Comparison of ENCODE assay signal across 29 mouse cellular contexts in genomic region chr11:98321677-98322003, GRCm38 (mm10). TPM values are rescaled to one million over a fixed set of nuclear protein-coding genes. Genes with fewer than 3 reads are reported as not detected.
DNase-seq lines count a peak whose midpoint lies in the region; ATAC-seq and TF ChIP-seq lines count a peak whose summit lies in the region.
"Had no signal": no experiment of that assay in that cellular context is flagged by ENCODE, and none has a peak within 500 bp of the region (broad histone marks: within the 10 kb centered on the region; RNA-seq: fewer than 3 reads in every experiment).

No protein-coding gene starts in this region.

- no peaks in the 10 kb centered on the region for H3K9me3 ChIP-seq in hindbrain, embryonic 14.5 days (ENCODE audit: control insufficient read depth, low read length)
- H3K9me3 ChIP-seq in hindbrain, embryonic 11.5 days (ENCODE audit: control insufficient read depth, low read length) = no peaks in the 10 kb centered on the region
- no peaks in the 10 kb centered on the region for H3K9me3 ChIP-seq in forebrain, embryonic 11.5 days (ENCODE audit: control insufficient read depth, low read length)
- no peaks in the 10 kb centered on the region for H3K9me3 ChIP-seq in forebrain, postnatal 0 days (ENCODE audit: low read length)
- no peaks in the 10 kb centered on the region for H3K9me3 ChIP-seq in midbrain, embryonic 10.5 days (replicated peaks)
- H3K9me3 ChIP-seq: embryonic facial prominence, embryonic 12.5 days; limb, embryonic 13.5 days; liver, embryonic 12.5 days; midbrain, embryonic 12.5 days had no signal

- peak overlapping the region; percentile 32 for H3K4me2 ChIP-seq in hindbrain, embryonic 14.5 days (replicated peaks)
- no peak overlapping the region for H3K4me2 ChIP-seq in hindbrain, embryonic 11.5 days (replicated peaks; ENCODE audit: low read depth, low read length)
- H3K4me2 ChIP-seq in forebrain, embryonic 11.5 days (ENCODE audit: low read depth, low read length, severe bottlenecking) = no peak overlapping the region
- peak overlapping the region; percentile 49 for H3K4me2 ChIP-seq in forebrain, postnatal 0 days (ENCODE audit: low read depth)
- H3K4me2 ChIP-seq: embryonic facial prominence, embryonic 12.5 days; limb, embryonic 13.5 days; liver, embryonic 12.5 days; midbrain, embryonic 12.5 days had no signal

- H3K4me1 ChIP-seq in cerebellum, adult 2 months (ENCODE audit: control insufficient read depth, insufficient read depth, low read length) = peaks cover 34% of the 10 kb centered on the region
- 0 out of 2 replicates have a peak, but pooled peaks cover 9% of the 10 kb centered on the region for H3K4me1 ChIP-seq in hindbrain, embryonic 14.5 days (replicated peaks; ENCODE audit: control insufficient read depth, insufficient read depth, low read length)
- no peaks in the 10 kb centered on the region for H3K4me1 ChIP-seq in hindbrain, embryonic 11.5 days (replicated peaks; ENCODE audit: control insufficient read depth, insufficient read depth, low read length)
- H3K4me1 ChIP-seq in forebrain, embryonic 11.5 days (replicated peaks; ENCODE audit: control insufficient read depth, insufficient read depth, low read length) = no peaks in the 10 kb centered on the region; the same call in 1 of the 2 replicates
- H3K4me1 ChIP-seq in forebrain, postnatal 0 days (ENCODE audit: insufficient read depth) = peaks cover 26% of the 10 kb centered on the region; the same call in 1 of the 2 replicates
- 0 out of 2 replicates have a peak, but pooled peaks cover 5% of the 10 kb centered on the region for H3K4me1 ChIP-seq in midbrain, embryonic 10.5 days
- H3K4me1 ChIP-seq: liver, embryonic 12.5 days had no signal

- no peak overlapping the region for H3K4me3 ChIP-seq in cerebellum, adult 2 months (replicated peaks; ENCODE audit: insufficient read depth, low read depth, low read length)
- no peak overlapping the region for H3K4me3 ChIP-seq in hindbrain, embryonic 14.5 days (replicated peaks; ENCODE audit: low read length)
- no peak overlapping the region for H3K4me3 ChIP-seq in hindbrain, embryonic 11.5 days (ENCODE audit: low read depth, low read length)
- H3K4me3 ChIP-seq in forebrain, embryonic 11.5 days (ENCODE audit: low read depth, low read length) = no peak overlapping the region
- H3K4me3 ChIP-seq in forebrain, postnatal 0 days (ENCODE audit: low read depth, low read length) = no peak overlapping the region
- no peak overlapping the region for H3K4me3 ChIP-seq in midbrain, embryonic 10.5 days
- H3K4me3 ChIP-seq: embryonic facial prominence, embryonic 12.5 days; erythroblast, embryonic 14.5 days; gastrocnemius, adult 2 months; limb, embryonic 13.5 days; liver, embryonic 12.5 days; midbrain, embryonic 12.5 days had no signal

- no peak for DNase-seq in cerebellum, adult 2 months
- no peak for DNase-seq in cerebellum, postnatal 14 days
- no peak for DNase-seq in hindbrain, embryonic 14.5 days (ENCODE audit: low spot score)
- DNase-seq in hindbrain, embryonic 11.5 days (ENCODE audit: low spot score) = no peak
- peak; percentile 47 for DNase-seq in forebrain, embryonic 11.5 days (ENCODE audit: low spot score)
- DNase-seq in forebrain, postnatal 0 days = no peak
- DNase-seq in midbrain, embryonic 10.5 days (ENCODE audit: low spot score) = no peak
- DNase-seq in lung, postnatal 36 days = no peak
- DNase-seq: adrenal gland, postnatal 36 days; gastrocnemius, adult 2 months; kidney, adult 2 months; kidney, postnatal 14 days; layer of hippocampus, postnatal 36 days; lung, adult 18-20 months; lung, postnatal 10 days; thymus, postnatal 25 days had no signal

- H3K27me3 ChIP-seq in cerebellum, adult 2 months (ENCODE audit: control insufficient read depth, insufficient read depth, low read length) = no peaks in the 10 kb centered on the region
- H3K27me3 ChIP-seq in hindbrain, embryonic 14.5 days (ENCODE audit: control insufficient read depth, insufficient read depth, low read length) = peaks cover 97% of the 10 kb centered on the region
- H3K27me3 ChIP-seq in hindbrain, embryonic 11.5 days (ENCODE audit: control insufficient read depth, insufficient read depth, low read length) = peaks cover 96% of the 10 kb centered on the region
- peaks cover 99% of the 10 kb centered on the region for H3K27me3 ChIP-seq in forebrain, embryonic 11.5 days (ENCODE audit: control insufficient read depth, insufficient read depth, low read length)
- H3K27me3 ChIP-seq in forebrain, postnatal 0 days (ENCODE audit: insufficient read depth, low read length) = peaks cover 31% of the 10 kb centered on the region
- peaks cover 100% of the 10 kb centered on the region for H3K27me3 ChIP-seq in midbrain, embryonic 10.5 days (ENCODE audit: low read depth, poor library complexity, severe bottlenecking)

- no peaks in the 10 kb centered on the region for H3K36me3 ChIP-seq in hindbrain, embryonic 14.5 days (replicated peaks; ENCODE audit: control insufficient read depth, insufficient read depth)
- H3K36me3 ChIP-seq in hindbrain, embryonic 11.5 days (ENCODE audit: control insufficient read depth, insufficient read depth, low read length) = no peaks in the 10 kb centered on the region
- H3K36me3 ChIP-seq in forebrain, embryonic 11.5 days (ENCODE audit: control insufficient read depth, insufficient read depth, low read length) = no peaks in the 10 kb centered on the region
- H3K36me3 ChIP-seq in forebrain, postnatal 0 days (ENCODE audit: insufficient read depth) = no peaks in the 10 kb centered on the region
- H3K36me3 ChIP-seq in midbrain, embryonic 10.5 days = no peaks in the 10 kb centered on the region
- H3K36me3 ChIP-seq: embryonic facial prominence, embryonic 12.5 days; limb, embryonic 13.5 days; liver, embryonic 12.5 days; midbrain, embryonic 12.5 days had no signal

- ATAC-seq in hindbrain, embryonic 14.5 days (ENCODE audit: low FRiP score) = no peak
- no peak for ATAC-seq in hindbrain, embryonic 11.5 days (ENCODE audit: low FRiP score)
- ATAC-seq in forebrain, embryonic 11.5 days (replicated peaks; ENCODE audit: low FRiP score) = no peak
- no peak for ATAC-seq in forebrain, postnatal 0 days
- ATAC-seq: inflammation-experienced regulatory T-cells, adult 6 months; liver, embryonic 12.5 days had no signal

- no peak overlapping the region for H3K9ac ChIP-seq in hindbrain, embryonic 14.5 days
- no peak overlapping the region for H3K9ac ChIP-seq in hindbrain, embryonic 11.5 days (ENCODE audit: low read depth, low read length)
- no peak overlapping the region for H3K9ac ChIP-seq in forebrain, embryonic 11.5 days (ENCODE audit: low read length)
- peak overlapping the region; percentile 52; the same call in 1 of the 2 replicates for H3K9ac ChIP-seq in forebrain, postnatal 0 days
- H3K9ac ChIP-seq: embryonic facial prominence, embryonic 12.5 days; limb, embryonic 13.5 days; liver, embryonic 12.5 days; midbrain, embryonic 12.5 days had no signal

- 51% methylated on average over 5 of the region's 5 CpGs for WGBS in cerebellum, adult 2 months
- WGBS in hindbrain, embryonic 14.5 days = 4% methylated on average over 5 of the region's 5 CpGs
- 2% methylated on average over 5 of the region's 5 CpGs for WGBS in hindbrain, embryonic 11.5 days
- 3% methylated on average over 5 of the region's 5 CpGs for WGBS in forebrain, embryonic 11.5 days
- 5% methylated on average over 5 of the region's 5 CpGs for WGBS in forebrain, postnatal 0 days
- 6% methylated on average over 5 of the region's 5 CpGs for WGBS in midbrain, embryonic 10.5 days

- TF ChIP-seq POLR2A in cerebellum, adult 2 months (IDR thresholded peaks at IDR 0.05; ENCODE audit: borderline replicate concordance, insufficient read depth, low read length) = no peak

- H3K27ac ChIP-seq in cerebellum, adult 2 months (ENCODE audit: insufficient read depth, low read length) = 0 out of 2 replicates have a peak overlapping the region, but pooled peaks have one; percentile 63
- H3K27ac ChIP-seq in hindbrain, embryonic 14.5 days = no peak overlapping the region
- no peak overlapping the region for H3K27ac ChIP-seq in hindbrain, embryonic 11.5 days (ENCODE audit: low read depth, low read length)
- no peak overlapping the region for H3K27ac ChIP-seq in forebrain, embryonic 11.5 days (ENCODE audit: low read depth, low read length)
- peak overlapping the region; percentile 84 for H3K27ac ChIP-seq in forebrain, postnatal 0 days (ENCODE audit: low read depth, low read length)
- H3K27ac ChIP-seq in midbrain, embryonic 10.5 days (replicated peaks) = no peak overlapping the region
- H3K27ac ChIP-seq: embryonic facial prominence, embryonic 12.5 days; gastrocnemius, adult 2 months; limb, embryonic 13.5 days; liver, embryonic 12.5 days; midbrain, embryonic 12.5 days had no signal

- TF ChIP-seq CTCF in cerebellum, adult 2 months (IDR thresholded peaks at IDR 0.05; ENCODE audit: borderline replicate concordance, insufficient read depth, low read depth, low read length) = no peak
- TF ChIP-seq CTCF in forebrain, postnatal 0 days (IDR thresholded peaks at IDR 0.05; ENCODE audit: low read depth) = no peak

RNA-seq across cellular contexts. Expression of gene Neurod2, which starts 7.8 kb away (rescaled TPM):
- polyA plus RNA-seq in cerebellum, adult 2 months (2012; rRNA removed) = 57.4 and 68.4 TPM in 2 replicates
- polyA plus RNA-seq in hindbrain, embryonic 14.5 days (2014; fragmentation: Nextera tagmentation; extraction: Ambion mirVana) = 21.7 and 25.5 TPM in 2 replicates
- polyA plus RNA-seq in hindbrain, embryonic 11.5 days (2014; fragmentation: Nextera tagmentation; extraction: Ambion mirVana) = 0.27 and 0.36 TPM in 2 replicates
- 3.8 and 5.8 TPM in 2 replicates for polyA plus RNA-seq in forebrain, embryonic 11.5 days (2014; fragmentation: Nextera tagmentation; extraction: Ambion mirVana)
- 133 and 140 TPM in 2 replicates for total RNA-seq in forebrain, postnatal 0 days (2014; rRNA removed)
- 74.9 and 77.3 TPM in 2 replicates for polyA plus RNA-seq in forebrain, postnatal 0 days (2015; fragmentation: Nextera tagmentation; extraction: Ambion mirVana)
- polyA plus RNA-seq in midbrain, embryonic 10.5 days (2016; fragmentation: Nextera tagmentation; extraction: Ambion mirVana) = 0.05 and 0.09 TPM in 2 replicates
- total RNA-seq: adrenal gland, postnatal 36 days; gastrocnemius, adult 2 months; gastrocnemius, postnatal 4 days; heart, adult 8-10 months; heart, postnatal 25 days; megakaryocyte progenitor cell, adult 5-6 weeks had no signal
- polyA plus RNA-seq: erythroblast, embryonic 14.5 days; heart, embryonic 14.5 days; inflammation-experienced regulatory T-cells, adult 6 months; kidney, adult 2 months; limb, embryonic 13.5 days; liver, embryonic 12.5 days; spleen, adult 2 months; stomach, embryonic 14.5 days had no signal

RNA-seq across cellular contexts. Expression of gene Ppp1r1b, which starts 26.6 kb away (rescaled TPM):
- 150 and 173 TPM in 2 replicates for polyA plus RNA-seq in cerebellum, adult 2 months (2012; rRNA removed)
- polyA plus RNA-seq in hindbrain, embryonic 14.5 days (2014; fragmentation: Nextera tagmentation; extraction: Ambion mirVana) = 3.0 and 3.3 TPM in 2 replicates
- 0.29 and 0.70 TPM in 2 replicates for polyA plus RNA-seq in hindbrain, embryonic 11.5 days (2014; fragmentation: Nextera tagmentation; extraction: Ambion mirVana)
- polyA plus RNA-seq in forebrain, embryonic 11.5 days (2014; fragmentation: Nextera tagmentation; extraction: Ambion mirVana) = 0.29 and 0.41 TPM in 2 replicates
- total RNA-seq in forebrain, postnatal 0 days (2014; rRNA removed) = 19.4 and 32.5 TPM in 2 replicates
- polyA plus RNA-seq in forebrain, postnatal 0 days (2015; fragmentation: Nextera tagmentation; extraction: Ambion mirVana) = 91.4 and 121 TPM in 2 replicates
- 1.0 and 1.6 TPM in 2 replicates for polyA plus RNA-seq in midbrain, embryonic 10.5 days (2016; fragmentation: Nextera tagmentation; extraction: Ambion mirVana)
- total RNA-seq: adrenal gland, postnatal 36 days; gastrocnemius, adult 2 months; megakaryocyte progenitor cell, adult 5-6 weeks had no signal
- polyA plus RNA-seq: inflammation-experienced regulatory T-cells, adult 6 months had no signal

RNA-seq across cellular contexts. Expression of gene Stard3, which starts 36.5 kb away (rescaled TPM):
- polyA plus RNA-seq in cerebellum, adult 2 months (2012; rRNA removed) = 53.5 and 56.1 TPM in 2 replicates
- 33.9 and 36.8 TPM in 2 replicates for polyA plus RNA-seq in hindbrain, embryonic 14.5 days (2014; fragmentation: Nextera tagmentation; extraction: Ambion mirVana)
- polyA plus RNA-seq in hindbrain, embryonic 11.5 days (2014; fragmentation: Nextera tagmentation; extraction: Ambion mirVana) = 40.1 and 43.2 TPM in 2 replicates
- 38.1 and 39.9 TPM in 2 replicates for polyA plus RNA-seq in forebrain, embryonic 11.5 days (2014; fragmentation: Nextera tagmentation; extraction: Ambion mirVana)
- total RNA-seq in forebrain, postnatal 0 days (2014; rRNA removed) = 36.2 and 39.4 TPM in 2 replicates
- polyA plus RNA-seq in forebrain, postnatal 0 days (2015; fragmentation: Nextera tagmentation; extraction: Ambion mirVana) = 31.6 and 32.2 TPM in 2 replicates
- polyA plus RNA-seq in midbrain, embryonic 10.5 days (2016; fragmentation: Nextera tagmentation; extraction: Ambion mirVana) = 54.5 and 55.6 TPM in 2 replicates

Comparison
In these comparisons a context has a peak if more than half of its experiments do, and no peak if none do; other contexts are left out.
1. H3K27ac ChIP-seq: peak in cerebellum, adult 2 months (single experiment) and forebrain, postnatal 0 days (single experiment); none in hindbrain, embryonic 14.5 days (single experiment), hindbrain, embryonic 11.5 days (single experiment), forebrain, embryonic 11.5 days (single experiment) and midbrain, embryonic 10.5 days (single experiment).
2. H3K4me2 ChIP-seq: peak in hindbrain, embryonic 14.5 days (single experiment) and forebrain, postnatal 0 days (single experiment); none in hindbrain, embryonic 11.5 days (single experiment) and forebrain, embryonic 11.5 days (single experiment).
3. RNA of gene Ppp1r1b, which starts 26.6 kb away (polyA plus RNA-seq): 150 to 173 TPM in cerebellum, adult 2 months and 91.4 to 121 TPM in forebrain, postnatal 0 days; 3.0 to 3.3 TPM in hindbrain, embryonic 14.5 days, 1.0 to 1.6 TPM in midbrain, embryonic 10.5 days, 0.29 to 0.41 TPM in forebrain, embryonic 11.5 days and 0.29 to 0.70 TPM in hindbrain, embryonic 11.5 days; every median in the first group is over 10 times any median in the second.